Mouse (Mus musculus) heart, embryonic 11.5 days (tissue): ENCODE results near the gene Zfp382. TPM values are rescaled to one million over a fixed set of nuclear protein-coding genes. Genes with fewer than 3 reads are reported as not detected.
"Not testable (repeated sequence)": the region's sequence is repeated elsewhere in the genome, so short reads cannot be mapped to it uniquely, and the experiment has no call there.

ENCODE experiments used
- ATAC-seq: fragments of 200-750 bp; cut with Nextera tagmentation; replicated peaks from 2 replicates; pipeline ENCODE4 v1.8.0; 2017; ENCODE audit warnings: moderate library complexity; ENCODE audit not compliant: insufficient number of reproducible peaks, low FRiP score, low TSS enrichment
- H3K27ac ChIP-seq: fragments of 300-500 bp; sonication (generic); 2 replicates; pipeline ENCODE4 v1.5.1; 2014; ENCODE audit warnings: mild to moderate bottlenecking, low read depth, low read length
- H3K27me3 ChIP-seq: fragments of 300-500 bp; sonication (generic); 2 replicates; pipeline ENCODE4 v1.6.1; 2014; ENCODE audit warnings: mild to moderate bottlenecking, low read length, mixed read lengths; ENCODE audit not compliant: control insufficient read depth, insufficient read depth
- H3K36me3 ChIP-seq: fragments of 300-500 bp; sonication (generic); 2 replicates; pipeline ENCODE4 v1.6.1; 2014; ENCODE audit warnings: mild to moderate bottlenecking, low read length, moderate library complexity, mixed read lengths; ENCODE audit not compliant: control insufficient read depth, insufficient read depth
- H3K4me1 ChIP-seq: fragments of 300-500 bp; sonication (generic); 2 replicates; pipeline ENCODE4 v1.6.1; 2014; ENCODE audit warnings: low read length; ENCODE audit not compliant: control insufficient read depth, insufficient read depth
- H3K4me2 ChIP-seq: fragments of 300-500 bp; sonication (generic); 2 replicates; pipeline ENCODE4 v1.6.1; 2014; ENCODE audit warnings: mild to moderate bottlenecking, moderate library complexity
- H3K4me3 ChIP-seq: fragments of 300-500 bp; sonication (generic); 2 replicates; pipeline ENCODE4 v1.5.1; 2014; ENCODE audit warnings: low read depth, low read length
- H3K9ac ChIP-seq: fragments of 300-500 bp; sonication (generic); 2 replicates; pipeline ENCODE4 v1.6.1; 2014; ENCODE audit warnings: mild to moderate bottlenecking, low read depth, low read length, moderate library complexity
- H3K9me3 ChIP-seq: fragments of 300-500 bp; sonication (generic); replicated peaks from 2 replicates; pipeline ENCODE4 v1.6.1; 2016; ENCODE audit warnings: low read length; ENCODE audit not compliant: control insufficient read depth
- WGBS: fragments of 180-500 bp; shearing (Covaris S2); extraction: QIAGEN DNeasy Blood & Tissue Kit; methylation state at CpG from one replicate; pipeline ENCODE4 v1.1.7; 2014; ENCODE audit not compliant: insufficient replicate concordance; 5-methylcytosine and 5-hydroxymethylcytosine counted together
- polyA plus RNA-seq: library from polyadenylated mRNA; unstranded; fragments of >200 nt; fragmentation: Nextera tagmentation; extraction: Ambion mirVana; gene quantifications from 2 replicates; pipeline ENCODE4 v1.2.1, GENCODE M21; 2014

The Zfp382 gene
- polyA plus RNA-seq, 1 experiment from 2014 or later = 5.8 TPM

DNA sequence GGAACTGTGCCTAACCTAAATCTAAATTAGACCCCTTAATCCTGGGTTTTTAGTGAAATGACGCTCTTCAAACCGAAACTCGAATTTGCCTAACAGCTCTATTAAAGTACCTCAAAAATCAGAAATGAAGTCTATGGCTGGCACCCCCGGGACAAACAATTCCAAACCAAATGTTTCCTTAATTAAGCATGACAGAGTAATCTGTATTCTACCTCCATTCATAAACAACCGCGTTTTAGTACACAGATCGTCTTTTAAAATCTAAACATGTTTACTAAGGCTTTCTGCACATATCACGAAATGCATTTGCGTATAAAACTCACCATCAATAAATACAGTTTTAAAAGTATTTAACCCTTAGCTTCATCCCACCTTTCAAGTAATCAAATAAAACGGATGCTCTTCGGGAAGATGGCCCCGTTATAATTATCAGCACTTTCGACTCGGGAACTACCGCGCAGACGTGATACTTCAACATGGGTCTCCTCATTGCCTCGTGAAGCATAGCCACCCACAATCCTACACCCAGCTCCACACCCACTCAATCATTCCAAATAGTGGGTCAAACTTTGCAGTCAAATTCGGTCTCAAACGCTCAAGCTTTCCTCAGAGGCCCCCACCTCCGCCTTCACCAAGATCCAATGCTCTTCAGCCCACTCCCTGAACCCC, 47.3 kb downstream of the Zfp382 start:
- peak overlapping the region; percentile 98 for H3K9ac ChIP-seq
- H3K27me3 ChIP-seq = no peaks in the 10 kb centered on the region
- H3K27ac ChIP-seq = peak overlapping the region; percentile 86
- H3K4me1 ChIP-seq = peaks cover 9% of the 10 kb centered on the region
- H3K9me3 ChIP-seq = peaks cover 2% of the 10 kb centered on the region; the same call in 1 of the 2 replicates
- peak overlapping the region; percentile 74 for H3K4me3 ChIP-seq
- peak overlapping the region; percentile 80 for H3K4me2 ChIP-seq
- ATAC-seq = 0 out of 2 replicates have a peak, but pooled peaks have one; percentile 1
- 2% methylated on average over 21 of the region's 21 CpGs for WGBS
- peaks cover 15% of the 10 kb centered on the region for H3K36me3 ChIP-seq

DNA sequence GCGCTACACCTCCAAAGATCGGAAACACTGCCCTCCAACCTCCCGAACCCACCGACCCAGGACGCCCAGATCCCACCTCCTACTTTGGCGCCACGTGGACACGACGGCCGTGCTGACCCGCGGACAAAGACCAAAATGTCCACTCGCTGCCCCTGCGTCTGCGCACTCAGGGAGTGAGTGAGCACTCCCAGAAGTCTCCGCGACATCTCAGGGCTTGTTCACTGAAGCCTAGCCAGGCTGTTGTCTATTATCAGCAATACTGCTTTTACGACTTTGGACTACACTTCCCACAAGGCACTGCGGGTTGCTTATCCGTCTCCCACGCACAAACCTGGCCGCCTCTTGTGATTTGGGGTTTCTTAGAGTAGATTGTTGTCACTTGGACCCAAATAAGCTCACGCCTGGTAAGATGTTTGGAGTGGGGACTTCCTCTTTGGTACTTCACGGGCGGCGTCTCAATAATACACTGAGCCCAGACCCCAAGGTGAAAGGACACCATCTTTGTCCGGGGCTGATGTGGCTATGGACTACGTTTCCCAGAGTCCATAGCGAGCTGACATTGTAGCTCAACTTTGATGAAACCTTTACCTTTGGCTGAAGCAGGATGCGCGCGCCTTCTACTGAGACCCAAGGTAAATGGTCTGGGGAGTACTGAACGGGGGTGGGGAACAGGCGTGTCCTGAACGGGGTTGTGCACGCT, 48.0 kb downstream of the Zfp382 start, which contains the start of gene Zfp146:
Gene Zfp146 (minus strand): TSS at position 168 of the 700 bp plus-strand sequence.
- WGBS = under 1% methylated on average over 36 of the region's 36 CpGs

DNA sequence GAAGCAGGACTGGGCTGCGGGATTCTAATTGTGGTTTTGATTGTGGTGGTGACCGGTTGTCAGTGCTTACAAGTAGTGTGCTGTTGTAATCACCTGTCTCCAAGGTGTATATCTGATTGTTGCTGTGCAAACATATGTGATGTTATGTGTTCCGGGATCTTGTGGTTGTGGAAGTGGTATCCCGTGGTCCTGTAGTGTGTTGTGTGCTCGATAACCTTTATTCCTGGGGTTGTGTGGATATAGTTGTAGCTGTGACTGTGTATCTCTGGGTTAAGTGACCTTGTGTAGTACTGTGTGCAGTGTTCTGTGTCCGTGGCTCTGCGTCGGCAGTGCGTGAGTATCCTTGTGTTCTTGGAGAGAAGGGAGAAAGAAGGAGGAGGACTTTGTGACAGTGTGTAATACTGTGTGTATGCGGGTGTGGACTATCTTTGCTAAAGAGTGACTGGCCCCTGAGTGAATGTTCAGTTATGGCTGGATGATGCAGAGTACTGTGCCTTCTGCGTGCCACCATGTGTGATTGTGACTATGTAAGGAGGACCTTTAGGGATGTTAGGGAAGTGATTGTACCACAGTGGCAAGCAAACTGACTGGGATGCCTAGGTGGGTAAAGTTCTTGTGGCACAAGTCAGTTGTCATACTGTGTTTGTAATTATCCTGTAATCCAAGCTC, 48.7 kb downstream of the Zfp382 start:
- peak overlapping the region; percentile 74 for H3K4me3 ChIP-seq
- H3K27ac ChIP-seq = no peak overlapping the region
- peak overlapping the region; percentile 98 for H3K9ac ChIP-seq
- ATAC-seq = no peak; the same call in 1 of the 2 replicates
- WGBS = 30% methylated on average over 11 of the region's 11 CpGs
- peaks cover 10% of the 10 kb centered on the region for H3K36me3 ChIP-seq
- peak overlapping the region; percentile 80 for H3K4me2 ChIP-seq
- peaks cover 9% of the 10 kb centered on the region for H3K4me1 ChIP-seq
- H3K9me3 ChIP-seq = 0 out of 2 replicates have a peak, but pooled peaks cover 2% of the 10 kb centered on the region
- H3K27me3 ChIP-seq = no peaks in the 10 kb centered on the region

More for the DNA sequence above, 48.0 kb downstream of the Zfp382 start, which contains the start of gene Zfp146:
- peak within 1 kb of the TSS; percentile 98 for H3K9ac ChIP-seq
- peak within 1 kb of the TSS; percentile 80 for H3K4me2 ChIP-seq
- H3K4me3 ChIP-seq = peak within 1 kb of the TSS; percentile 74
- H3K4me1 ChIP-seq = peaks cover 9% of the 10 kb centered on the region
- H3K27ac ChIP-seq = peak within 1 kb of the TSS; percentile 86
- H3K36me3 ChIP-seq = peaks cover 15% of the 10 kb centered on the region
- 0 out of 2 replicates have a peak, but pooled peaks cover 2% of the 10 kb centered on the region for H3K9me3 ChIP-seq
- no peaks in the 10 kb centered on the region for H3K27me3 ChIP-seq
- peak; percentile 96 for ATAC-seq

- Histone ChIP-seq H3K27me3 (no peaks in the 10 kb centered on the region), H3K9me3 (no peaks in the 10 kb centered on the region), H3K4me1 (no peaks in the 10 kb centered on the region), H3K4me2 (no peak overlapping the region), H3K36me3 (peaks cover 11% of the 10 kb centered on the region), H3K4me3 (no peak overlapping the region), H3K9ac (no peak overlapping the region), H3K27ac (no peak overlapping the region)
- no peak for ATAC-seq
- WGBS = 71% methylated on average over 12 of the region's 12 CpGs
Measured at GRCm38 (mm10) chr7:30176474-30176873, 54.7 kb downstream of the Zfp382 start.

GRCm38 (mm10) chr7:30178256-30178655, 56.5 kb downstream of the Zfp382 start:
- H3K4me2 ChIP-seq = no peak overlapping the region
- H3K27me3 ChIP-seq = no peaks in the 10 kb centered on the region
- H3K4me1 ChIP-seq = no peaks in the 10 kb centered on the region
- H3K36me3 ChIP-seq = peaks cover 11% of the 10 kb centered on the region
- H3K4me3 ChIP-seq = no peak overlapping the region
- H3K9ac ChIP-seq = no peak overlapping the region
- H3K9me3 ChIP-seq = no peaks in the 10 kb centered on the region
- WGBS = 62% methylated on average over 11 of the region's 11 CpGs
- ATAC-seq = no peak
- no peak overlapping the region for H3K27ac ChIP-seq

DNA sequence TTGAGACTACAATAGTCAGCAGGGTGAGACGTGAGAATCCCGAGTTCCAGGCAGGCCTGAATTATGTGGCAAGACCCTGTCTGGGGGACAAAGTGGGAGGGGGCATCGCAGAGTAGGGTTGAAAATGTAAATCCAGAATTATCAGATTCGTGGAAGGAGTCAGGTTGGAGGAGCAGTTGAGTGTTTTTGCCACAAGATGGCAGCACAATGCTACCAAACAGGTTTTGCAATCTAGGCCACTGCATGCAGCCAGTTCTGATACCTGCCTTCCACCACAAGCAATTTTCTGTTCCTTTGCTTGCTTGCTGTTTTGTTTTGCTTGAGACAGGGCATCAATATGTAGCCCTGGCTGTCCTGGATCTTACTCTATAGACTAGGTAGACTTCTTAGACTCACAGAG, 59.6 kb downstream of the Zfp382 start:
- Histone ChIP-seq H3K4me3 (no peak overlapping the region), H3K9me3 (no peaks in the 10 kb centered on the region), H3K4me1 (0 out of 2 replicates have a peak, but pooled peaks cover 15% of the 10 kb centered on the region), H3K27ac (no peak overlapping the region), H3K4me2 (no peak overlapping the region), H3K27me3 (no peaks in the 10 kb centered on the region), H3K9ac (no peak overlapping the region), H3K36me3 (peaks cover 12% of the 10 kb centered on the region)
- no peak for ATAC-seq
- WGBS = 4% methylated on average over 4 of the region's 4 CpGs

- H3K9me3 ChIP-seq, H3K4me3 ChIP-seq, H3K27ac ChIP-seq, ATAC-seq, H3K9ac ChIP-seq, H3K4me2 ChIP-seq, H3K27me3 ChIP-seq: not testable (repeated sequence)
- 0 out of 2 replicates have a peak, but pooled peaks cover 15% of the 10 kb centered on the region for H3K4me1 ChIP-seq
- 85% methylated on average over 9 of the region's 10 CpGs for WGBS
- H3K36me3 ChIP-seq = peaks cover 18% of the 10 kb centered on the region
Measured at GRCm38 (mm10) chr7:30181929-30182328, 60.2 kb downstream of the Zfp382 start.

- WGBS = 66% methylated on average over 6 of the region's 7 CpGs
- not testable (repeated sequence) for ATAC-seq
Measured at GRCm38 (mm10) chr7:30183189-30183588, 61.4 kb downstream of the Zfp382 start.

More at GRCm38 (mm10) chr7:30183189-30183588, 61.4 kb downstream of the Zfp382 start:
- Histone ChIP-seq H3K36me3 (peaks cover 22% of the 10 kb centered on the region), H3K4me1 (0 out of 2 replicates have a peak, but pooled peaks cover 15% of the 10 kb centered on the region)
- H3K27ac ChIP-seq, H3K27me3 ChIP-seq, H3K4me2 ChIP-seq, H3K9me3 ChIP-seq, H3K9ac ChIP-seq, H3K4me3 ChIP-seq: not testable (repeated sequence)
